Mouse (Mus musculus) heart, embryonic 15.5 days (tissue): ENCODE data around the gene Pik3ip1. TPM values are rescaled to one million over a fixed set of nuclear protein-coding genes. Genes with fewer than 3 reads are reported as not detected.

Source experiments
- ATAC-seq: fragments of 200-750 bp; cut with Nextera tagmentation; replicated peaks from 2 replicates; pipeline ENCODE4 v1.8.0; 2017; ENCODE audit warnings: low read depth, moderate TSS enrichment; ENCODE audit not compliant: insufficient number of reproducible peaks, insufficient read depth, low FRiP score
- H3K27ac ChIP-seq: fragments of 300-500 bp; sonication (generic); 2 replicates; pipeline ENCODE4 v1.5.1; 2015; ENCODE audit warnings: mild to moderate bottlenecking, inconsistent platforms
- H3K27me3 ChIP-seq: fragments of 300-500 bp; sonication (generic); 2 replicates; pipeline ENCODE4 v1.6.1; 2015; ENCODE audit warnings: inconsistent platforms
- H3K36me3 ChIP-seq: fragments of 300-500 bp; sonication (generic); 2 replicates; pipeline ENCODE4 v1.6.1; 2015; ENCODE audit warnings: mild to moderate bottlenecking, inconsistent platforms
- H3K4me1 ChIP-seq: fragments of 300-500 bp; sonication (generic); replicated peaks from 2 replicates; pipeline ENCODE4 v1.6.1; 2015; ENCODE audit warnings: inconsistent platforms
- H3K4me2 ChIP-seq: fragments of 300-500 bp; sonication (generic); 2 replicates; pipeline ENCODE4 v1.6.1; 2015; ENCODE audit warnings: inconsistent platforms, mild to moderate bottlenecking, moderate library complexity
- H3K4me3 ChIP-seq: fragments of 300-500 bp; sonication (generic); 2 replicates; pipeline ENCODE4 v1.5.1; 2015; ENCODE audit warnings: mild to moderate bottlenecking, inconsistent platforms
- H3K9ac ChIP-seq: fragments of 300-500 bp; sonication (generic); 2 replicates; pipeline ENCODE4 v1.6.1; 2015; ENCODE audit warnings: mild to moderate bottlenecking, inconsistent platforms
- H3K9me3 ChIP-seq: fragments of 300-500 bp; sonication (generic); replicated peaks from 2 replicates; pipeline ENCODE4 v1.6.1; 2016; ENCODE audit warnings: inconsistent platforms
- WGBS: fragments of 180-500 bp; shearing (Covaris S2); methylation state at CpG from one replicate; pipeline ENCODE4 v1.1.7; 2015; ENCODE audit warnings: mixed read lengths; 5-methylcytosine and 5-hydroxymethylcytosine counted together
- polyA plus RNA-seq: library from polyadenylated mRNA; unstranded; fragments of >200 nt; fragmentation: Nextera tagmentation; extraction: Ambion mirVana; gene quantifications from 2 replicates; pipeline ENCODE4 v1.2.1, GENCODE M21; 2015

Pik3ip1 gene
- polyA plus RNA-seq, 1 experiment from 2014 or later, result 36.1 TPM

GRCm38 (mm10) chr11:3291311-3292061, 38.7 kb upstream of the Pik3ip1 start:
- no peak for ATAC-seq
- H3K9ac ChIP-seq, result peak overlapping the region; percentile 99
- WGBS, result 2% methylated on average over 26 of the region's 26 CpGs
- H3K4me2 ChIP-seq, result peak overlapping the region; percentile 85
- peak overlapping the region; percentile 77 for H3K4me3 ChIP-seq
- H3K36me3 ChIP-seq, result peaks cover 29% of the 10 kb centered on the region
- H3K27ac ChIP-seq, result peak overlapping the region; percentile 99
- peaks cover 57% of the 10 kb centered on the region for H3K4me1 ChIP-seq
- H3K27me3 ChIP-seq, result no peaks in the 10 kb centered on the region
- no peaks in the 10 kb centered on the region for H3K9me3 ChIP-seq

GRCm38 (mm10) chr11:3292062-3292421, 38.2 kb upstream of the Pik3ip1 start:
- Histone ChIP-seq H3K4me3 (peak overlapping the region; percentile 77), H3K9me3 (no peaks in the 10 kb centered on the region), H3K9ac (peak overlapping the region; percentile 99), H3K36me3 (peaks cover 31% of the 10 kb centered on the region), H3K4me1 (peaks cover 57% of the 10 kb centered on the region), H3K4me2 (peak overlapping the region; percentile 85), H3K27ac (peak overlapping the region; percentile 99), H3K27me3 (no peaks in the 10 kb centered on the region)
- under 1% methylated on average over 8 of the region's 8 CpGs for WGBS
- ATAC-seq, result no peak

GRCm38 (mm10) chr11:3292711-3293249, 37.4 kb upstream of the Pik3ip1 start:
- H3K9me3 ChIP-seq, result no peaks in the 10 kb centered on the region
- H3K36me3 ChIP-seq, result peaks cover 31% of the 10 kb centered on the region
- H3K9ac ChIP-seq, result peak overlapping the region; percentile 99
- peaks cover 57% of the 10 kb centered on the region for H3K4me1 ChIP-seq
- H3K27ac ChIP-seq, result peak overlapping the region; percentile 99
- ATAC-seq, result no peak
- WGBS, result 4% methylated on average over 8 of the region's 8 CpGs
- peak overlapping the region; percentile 85 for H3K4me2 ChIP-seq
- no peaks in the 10 kb centered on the region for H3K27me3 ChIP-seq
- H3K4me3 ChIP-seq, result peak overlapping the region; percentile 77

- H3K36me3 ChIP-seq, result peaks cover 31% of the 10 kb centered on the region
- H3K27ac ChIP-seq, result peak overlapping the region; percentile 99; the same call in 1 of the 2 replicates
- WGBS, result 53% methylated on average over 4 of the region's 4 CpGs
Observed at GRCm38 (mm10) chr11:3293361-3293760, 36.8 kb upstream of the Pik3ip1 start.

GRCm38 (mm10) chr11:3294641-3295040, 35.6 kb upstream of the Pik3ip1 start:
- H3K9me3 ChIP-seq, result no peaks in the 10 kb centered on the region
- no peak overlapping the region for H3K4me2 ChIP-seq
- H3K4me1 ChIP-seq, result peaks cover 50% of the 10 kb centered on the region
- no peak for ATAC-seq
- WGBS, result 95% methylated on average over 2 of the region's 2 CpGs
- no peak overlapping the region for H3K9ac ChIP-seq
- H3K27ac ChIP-seq, result no peak overlapping the region
- peaks cover 44% of the 10 kb centered on the region for H3K36me3 ChIP-seq
- 0 out of 2 replicates have a peak overlapping the region, but pooled peaks have one; percentile 77 for H3K4me3 ChIP-seq
- no peaks in the 10 kb centered on the region for H3K27me3 ChIP-seq

More at GRCm38 (mm10) chr11:3293361-3293760, 36.8 kb upstream of the Pik3ip1 start:
- Histone ChIP-seq H3K27me3 (no peaks in the 10 kb centered on the region), H3K4me1 (peaks cover 53% of the 10 kb centered on the region), H3K9ac (peak overlapping the region; percentile 99), H3K9me3 (no peaks in the 10 kb centered on the region), H3K4me3 (peak overlapping the region; percentile 77), H3K4me2 (peak overlapping the region; percentile 85)
- no peak for ATAC-seq

- no peak overlapping the region for H3K27ac ChIP-seq
- 65% methylated on average over 5 of the region's 5 CpGs for whole genome bisulfite sequencing
- no peak overlapping the region for H3K4me2 ChIP-seq
- H3K9me3 ChIP-seq, result no peaks in the 10 kb centered on the region
- ATAC-seq, result no peak
- H3K36me3 ChIP-seq, result peaks cover 58% of the 10 kb centered on the region
- H3K4me1 ChIP-seq, result peaks cover 48% of the 10 kb centered on the region
- no peaks in the 10 kb centered on the region for H3K27me3 ChIP-seq
- H3K4me3 ChIP-seq, result no peak overlapping the region
- no peak overlapping the region for H3K9ac ChIP-seq
Observed at GRCm38 (mm10) chr11:3296056-3296455, 34.1 kb upstream of the Pik3ip1 start.

GRCm38 (mm10) chr11:3297871-3298812, 32.1 kb upstream of the Pik3ip1 start:
- no peak overlapping the region for H3K4me3 ChIP-seq
- H3K4me2 ChIP-seq, result no peak overlapping the region
- H3K27ac ChIP-seq, result no peak overlapping the region
- H3K9me3 ChIP-seq, result no peaks in the 10 kb centered on the region
- no peaks in the 10 kb centered on the region for H3K27me3 ChIP-seq
- H3K4me1 ChIP-seq, result peaks cover 41% of the 10 kb centered on the region
- H3K9ac ChIP-seq, result no peak overlapping the region
- WGBS, result 78% methylated on average over 10 of the region's 10 CpGs
- no peak for ATAC-seq
- H3K36me3 ChIP-seq, result peaks cover 68% of the 10 kb centered on the region

- WGBS, result 85% methylated on average over 14 of the region's 14 CpGs
- H3K4me3 ChIP-seq, result no peak overlapping the region
- peaks cover 34% of the 10 kb centered on the region for H3K4me1 ChIP-seq
- no peaks in the 10 kb centered on the region for H3K27me3 ChIP-seq
- H3K9me3 ChIP-seq, result no peaks in the 10 kb centered on the region
- no peak for ATAC-seq
- no peak overlapping the region for H3K27ac ChIP-seq
- H3K4me2 ChIP-seq, result no peak overlapping the region
- H3K9ac ChIP-seq, result no peak overlapping the region
- H3K36me3 ChIP-seq, result peaks cover 65% of the 10 kb centered on the region
Observed at GRCm38 (mm10) chr11:3298813-3299185, 31.4 kb upstream of the Pik3ip1 start.

- WGBS, result 90% methylated on average over 5 of the region's 5 CpGs
- Histone ChIP-seq H3K27me3 (no peaks in the 10 kb centered on the region), H3K36me3 (peaks cover 59% of the 10 kb centered on the region), H3K4me3 (no peak overlapping the region), H3K4me1 (peaks cover 15% of the 10 kb centered on the region), H3K9ac (no peak overlapping the region), H3K9me3 (no peaks in the 10 kb centered on the region), H3K4me2 (no peak overlapping the region), H3K27ac (no peak overlapping the region)
- ATAC-seq, result no peak
Observed at GRCm38 (mm10) chr11:3301075-3301474, 29.1 kb upstream of the Pik3ip1 start.

GRCm38 (mm10) chr11:3302385-3302784, 27.8 kb upstream of the Pik3ip1 start:
- H3K9ac ChIP-seq, result no peak overlapping the region
- H3K27ac ChIP-seq, result peak overlapping the region; percentile 57
- peaks cover 14% of the 10 kb centered on the region for H3K4me1 ChIP-seq
- no peaks in the 10 kb centered on the region for H3K9me3 ChIP-seq
- H3K36me3 ChIP-seq, result peaks cover 68% of the 10 kb centered on the region
- no peaks in the 10 kb centered on the region for H3K27me3 ChIP-seq
- 46% methylated on average over 4 of the region's 4 CpGs for WGBS
- no peak overlapping the region for H3K4me2 ChIP-seq
- ATAC-seq, result no peak
- no peak overlapping the region for H3K4me3 ChIP-seq

- 45% methylated on average over 4 of the region's 4 CpGs for WGBS
- H3K4me3 ChIP-seq, result no peak overlapping the region
- no peak overlapping the region for H3K9ac ChIP-seq
- H3K4me1 ChIP-seq, result peaks cover 14% of the 10 kb centered on the region
- peaks cover 72% of the 10 kb centered on the region for H3K36me3 ChIP-seq
- peak overlapping the region; percentile 57 for H3K27ac ChIP-seq
- no peaks in the 10 kb centered on the region for H3K27me3 ChIP-seq
- ATAC-seq, result no peak
- H3K9me3 ChIP-seq, result no peaks in the 10 kb centered on the region
- H3K4me2 ChIP-seq, result no peak overlapping the region
Observed at GRCm38 (mm10) chr11:3302792-3303191, 27.4 kb upstream of the Pik3ip1 start.
